22 mouse cellular contexts compared by ENCODE assay signal in the genomic region with DNA sequence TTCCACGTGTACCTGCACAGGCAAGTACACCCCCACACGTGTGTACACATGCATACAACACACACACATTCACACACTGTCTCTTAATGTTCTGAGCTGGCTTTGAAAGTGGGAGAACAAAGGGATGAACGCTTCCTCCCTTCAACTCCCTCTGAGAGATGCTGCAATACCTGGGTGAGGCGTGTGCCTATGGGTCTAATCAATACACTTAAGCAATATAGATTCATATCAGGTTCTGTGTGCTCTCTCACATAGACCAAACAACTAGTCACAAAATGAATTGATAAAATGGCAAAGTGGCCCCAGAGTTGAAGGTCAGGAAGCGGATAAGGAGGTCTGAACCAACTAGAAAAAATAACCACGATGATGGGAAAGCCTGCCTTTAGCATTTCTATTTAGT.
DNase-seq lines count a peak whose midpoint lies in the region; ATAC-seq and TF ChIP-seq lines count a peak whose summit lies in the region.
"Had no signal": no experiment of that assay in that cellular context is flagged by ENCODE, and none has a peak within 500 bp of the region (broad histone marks: within the 10 kb centered on the region; RNA-seq: fewer than 3 reads in every experiment).

No protein-coding gene starts in this region.

- H3K9me3 ChIP-seq in intestine, embryonic 14.5 days (ENCODE audit: control insufficient read depth, low read length), result no peaks in the 10 kb centered on the region
- H3K9me3 ChIP-seq in intestine, postnatal 0 days (ENCODE audit: control insufficient read depth), result no peaks in the 10 kb centered on the region
- H3K9me3 ChIP-seq in liver, postnatal 0 days (ENCODE audit: low read length), result no peaks in the 10 kb centered on the region
- no peaks in the 10 kb centered on the region for H3K9me3 ChIP-seq in liver, embryonic 11.5 days (ENCODE audit: control insufficient read depth, low read length)
- no peaks in the 10 kb centered on the region for H3K9me3 ChIP-seq in intestine, embryonic 15.5 days
- H3K9me3 ChIP-seq in intestine, embryonic 16.5 days (ENCODE audit: control insufficient read depth, low read length), result no peaks in the 10 kb centered on the region

- H3K4me3 ChIP-seq in intestine, embryonic 14.5 days (ENCODE audit: low read depth, low read length), result no peak overlapping the region
- H3K4me3 ChIP-seq in intestine, postnatal 0 days (ENCODE audit: low read depth, low read length), result no peak overlapping the region
- no peak overlapping the region for H3K4me3 ChIP-seq in liver, postnatal 0 days (ENCODE audit: low read depth, low read length)
- H3K4me3 ChIP-seq in liver, embryonic 11.5 days (ENCODE audit: low read depth, low read length), result no peak overlapping the region
- no peak overlapping the region for H3K4me3 ChIP-seq in intestine, embryonic 15.5 days (replicated peaks)
- no peak overlapping the region for H3K4me3 ChIP-seq in intestine, embryonic 16.5 days (ENCODE audit: low read length)

- DNase-seq in intestine, embryonic 14.5 days (ENCODE audit: low spot score), result peak; percentile 27
- DNase-seq in liver, postnatal 0 days, result no peak
- no peak for DNase-seq in liver, embryonic 11.5 days (ENCODE audit: low spot score)
- no peak for DNase-seq in thymus, postnatal 14 days
- DNase-seq: adrenal gland, adult 2 months; adrenal gland, adult 8-10 months; adrenal gland, postnatal 10 days; adrenal gland, postnatal 14 days; adrenal gland, postnatal 25 days; adrenal gland, postnatal 36 days; B cell, adult 2 months; cerebellum, adult 11 months; cerebellum, adult 11-12 months had no signal

- H3K27ac ChIP-seq in intestine, embryonic 14.5 days (ENCODE audit: low read depth), result no peak overlapping the region
- H3K27ac ChIP-seq in intestine, postnatal 0 days (ENCODE audit: low read depth, low read length), result no peak overlapping the region
- H3K27ac ChIP-seq in liver, postnatal 0 days (ENCODE audit: low read depth), result no peak overlapping the region
- H3K27ac ChIP-seq in liver, embryonic 11.5 days (ENCODE audit: low read depth, low read length), result no peak overlapping the region
- no peak overlapping the region for H3K27ac ChIP-seq in intestine, embryonic 15.5 days
- no peak overlapping the region for H3K27ac ChIP-seq in intestine, embryonic 16.5 days (ENCODE audit: low read length)

- no peak overlapping the region for H3K9ac ChIP-seq in intestine, embryonic 14.5 days (ENCODE audit: low read length)
- no peak overlapping the region for H3K9ac ChIP-seq in intestine, postnatal 0 days (ENCODE audit: low read depth, low read length)
- no peak overlapping the region for H3K9ac ChIP-seq in liver, postnatal 0 days (replicated peaks)
- H3K9ac ChIP-seq in liver, embryonic 11.5 days (ENCODE audit: low read depth, low read length), result no peak overlapping the region
- H3K9ac ChIP-seq in intestine, embryonic 15.5 days, result no peak overlapping the region
- H3K9ac ChIP-seq in intestine, embryonic 16.5 days (ENCODE audit: low read depth, low read length), result no peak overlapping the region

- WGBS in intestine, embryonic 14.5 days, result 77% methylated on average over 6 of the region's 6 CpGs
- 48% methylated on average over 6 of the region's 6 CpGs for WGBS in intestine, postnatal 0 days
- WGBS in liver, postnatal 0 days (ENCODE audit: insufficient replicate concordance), result 63% methylated on average over 6 of the region's 6 CpGs
- 73% methylated on average over 6 of the region's 6 CpGs for whole genome bisulfite sequencing in liver, embryonic 11.5 days
- WGBS in intestine, embryonic 15.5 days, result 76% methylated on average over 6 of the region's 6 CpGs
- WGBS in intestine, embryonic 16.5 days, result 65% methylated on average over 6 of the region's 6 CpGs

- H3K4me2 ChIP-seq in intestine, embryonic 14.5 days (ENCODE audit: low read length), result no peak overlapping the region
- H3K4me2 ChIP-seq in intestine, postnatal 0 days (replicated peaks; ENCODE audit: low read depth), result no peak overlapping the region
- H3K4me2 ChIP-seq in liver, postnatal 0 days (ENCODE audit: low read depth, low read length), result no peak overlapping the region
- no peak overlapping the region for H3K4me2 ChIP-seq in liver, embryonic 11.5 days
- no peak overlapping the region for H3K4me2 ChIP-seq in intestine, embryonic 15.5 days (replicated peaks)
- no peak overlapping the region for H3K4me2 ChIP-seq in intestine, embryonic 16.5 days (ENCODE audit: low read depth, low read length)

- peaks cover 6% of the 10 kb centered on the region for H3K4me1 ChIP-seq in intestine, embryonic 14.5 days (replicated peaks; ENCODE audit: control insufficient read depth, insufficient read depth, low read length)
- no peaks in the 10 kb centered on the region for H3K4me1 ChIP-seq in intestine, postnatal 0 days (replicated peaks; ENCODE audit: control insufficient read depth, insufficient read depth, low read length)
- H3K4me1 ChIP-seq in liver, postnatal 0 days (ENCODE audit: insufficient read depth), result no peaks in the 10 kb centered on the region
- H3K4me1 ChIP-seq in liver, embryonic 11.5 days (replicated peaks; ENCODE audit: control insufficient read depth, insufficient read depth, low read length), result no peaks in the 10 kb centered on the region
- H3K4me1 ChIP-seq in intestine, embryonic 15.5 days (replicated peaks), result no peaks in the 10 kb centered on the region
- H3K4me1 ChIP-seq in intestine, embryonic 16.5 days (ENCODE audit: control insufficient read depth, insufficient read depth, low read length), result no peaks in the 10 kb centered on the region

- no peak for TF ChIP-seq CTCF in intestine, postnatal 0 days (IDR thresholded peaks at IDR 0.05; ENCODE audit: low read depth)
- TF ChIP-seq CTCF in liver, postnatal 0 days (IDR thresholded peaks at IDR 0.05; ENCODE audit: low read depth), result no peak

- no peaks in the 10 kb centered on the region for H3K27me3 ChIP-seq in intestine, embryonic 14.5 days (replicated peaks; ENCODE audit: control insufficient read depth, insufficient read depth, low read length)
- no peaks in the 10 kb centered on the region for H3K27me3 ChIP-seq in intestine, postnatal 0 days (replicated peaks; ENCODE audit: control insufficient read depth, insufficient read depth, low read length)
- no peaks in the 10 kb centered on the region for H3K27me3 ChIP-seq in liver, postnatal 0 days (ENCODE audit: insufficient read depth, low read length)
- H3K27me3 ChIP-seq in liver, embryonic 11.5 days (replicated peaks; ENCODE audit: control insufficient read depth, insufficient read depth, low read length), result no peaks in the 10 kb centered on the region
- H3K27me3 ChIP-seq in intestine, embryonic 15.5 days (replicated peaks), result no peaks in the 10 kb centered on the region; the same call in 1 of the 2 replicates
- H3K27me3 ChIP-seq in intestine, embryonic 16.5 days (replicated peaks; ENCODE audit: control insufficient read depth, insufficient read depth, low read length), result no peaks in the 10 kb centered on the region
- H3K27me3 ChIP-seq: CH12.LX had no signal

- no peak for ATAC-seq in intestine, embryonic 14.5 days (replicated peaks; ENCODE audit: low FRiP score, low TSS enrichment, low read depth)
- ATAC-seq in intestine, postnatal 0 days, result no peak
- peak; percentile 78 for ATAC-seq in liver, postnatal 0 days
- no peak for ATAC-seq in liver, embryonic 11.5 days (replicated peaks; ENCODE audit: low FRiP score)
- ATAC-seq in intestine, embryonic 15.5 days, result 0 out of 2 replicates have a peak, but pooled peaks have one; percentile 49
- 0 out of 2 replicates have a peak, but pooled peaks have one; percentile 50 for ATAC-seq in intestine, embryonic 16.5 days
- ATAC-seq in megakaryocyte progenitor cell, adult 5-6 weeks (replicated peaks; ENCODE audit: poor library complexity), result no peak
- ATAC-seq: activated CD4-positive, CD25-positive, alpha-beta regulatory T cell, adult 4 months; CD4-positive, CD25-positive, alpha-beta regulatory T cell, adult 4 months; Patski had no signal

- TF ChIP-seq EP300 in liver, postnatal 0 days (IDR thresholded peaks at IDR 0.05; ENCODE audit: low read depth), result no peak

- no peaks in the 10 kb centered on the region for H3K36me3 ChIP-seq in intestine, embryonic 14.5 days (ENCODE audit: control insufficient read depth, insufficient read depth, low read length)
- no peaks in the 10 kb centered on the region for H3K36me3 ChIP-seq in intestine, postnatal 0 days (ENCODE audit: control insufficient read depth, insufficient read depth)
- no peaks in the 10 kb centered on the region for H3K36me3 ChIP-seq in liver, postnatal 0 days (replicated peaks; ENCODE audit: insufficient read depth, low read length)
- H3K36me3 ChIP-seq in liver, embryonic 11.5 days (ENCODE audit: control insufficient read depth, insufficient read depth, low read length), result no peaks in the 10 kb centered on the region
- H3K36me3 ChIP-seq in intestine, embryonic 15.5 days, result no peaks in the 10 kb centered on the region
- H3K36me3 ChIP-seq in intestine, embryonic 16.5 days (ENCODE audit: control insufficient read depth, insufficient read depth, low read length), result no peaks in the 10 kb centered on the region
- H3K36me3 ChIP-seq: G1E had no signal

Comparison
In these comparisons a context has a peak if more than half of its experiments do, and no peak if none do; other contexts are left out.
1. ATAC-seq: peak in liver, postnatal 0 days (single experiment), intestine, embryonic 15.5 days (single experiment) and intestine, embryonic 16.5 days (single experiment); none in intestine, embryonic 14.5 days (single experiment), intestine, postnatal 0 days (single experiment), liver, embryonic 11.5 days (single experiment) and megakaryocyte progenitor cell, adult 5-6 weeks (single experiment).